Mouse (Mus musculus) lung, embryonic 14.5 days (tissue): Measurements from ENCODE around the gene Zbtb20. TPM values are rescaled to one million over a fixed set of nuclear protein-coding genes. Genes with fewer than 3 reads are reported as not detected.

Source experiments
- ATAC-seq: fragments of 200-750 bp; cut with Nextera tagmentation; 2 replicates; pipeline ENCODE4 v1.8.0; 2017; ENCODE audit warnings: mild to moderate bottlenecking, moderate TSS enrichment, moderate library complexity; ENCODE audit not compliant: insufficient read depth
- DNase-seq: peaks from one replicate; pipeline ENCODE4 v3.0.0-alpha.2; 2015
- H3K27ac ChIP-seq: fragments of 300-500 bp; sonication (generic); 2 replicates; pipeline ENCODE4 v1.5.1; 2014; ENCODE audit warnings: low read depth, mild to moderate bottlenecking, moderate library complexity
- H3K27me3 ChIP-seq: fragments of 300-500 bp; sonication (generic); 2 replicates; pipeline ENCODE4 v1.6.1; 2014; ENCODE audit warnings: low read length, control low read depth; ENCODE audit not compliant: insufficient read depth
- H3K36me3 ChIP-seq: fragments of 300-500 bp; sonication (generic); 2 replicates; pipeline ENCODE4 v1.6.1; 2014; ENCODE audit warnings: control low read depth; ENCODE audit not compliant: insufficient read depth
- H3K4me1 ChIP-seq: fragments of 300-500 bp; sonication (generic); 2 replicates; pipeline ENCODE4 v1.6.1; 2014; ENCODE audit warnings: antibody characterized with exemption, control low read depth; ENCODE audit not compliant: insufficient read depth
- H3K4me2 ChIP-seq: fragments of 300-500 bp; sonication (generic); 2 replicates; pipeline ENCODE4 v1.6.1; 2014; ENCODE audit warnings: mild to moderate bottlenecking
- H3K4me3 ChIP-seq: fragments of 300-500 bp; sonication (generic); 2 replicates; pipeline ENCODE4 v1.5.1; 2014; ENCODE audit warnings: low read depth, low read length
- H3K9ac ChIP-seq: fragments of 300-500 bp; sonication (generic); 2 replicates; pipeline ENCODE4 v1.6.1; 2014
- H3K9me3 ChIP-seq: fragments of 300-500 bp; sonication (generic); 2 replicates; pipeline ENCODE4 v1.6.1; 2016; ENCODE audit warnings: low read depth, low read length, control low read depth
- CTCF ChIP-seq: IDR thresholded peaks from 2 replicates; pipeline ENCODE4 v1.5.1; 2016; ENCODE audit warnings: antibody characterized with exemption, low read depth
- WGBS: fragments of 180-500 bp; shearing (Covaris S2); extraction: QIAGEN DNeasy Blood & Tissue Kit; methylation state at CpG from one replicate; pipeline ENCODE4 v1.1.7; 2014; 5-methylcytosine and 5-hydroxymethylcytosine counted together
- polyA plus RNA-seq: library from polyadenylated mRNA; unstranded; fragments of >200 nt; fragmentation: Nextera tagmentation; extraction: Ambion mirVana; gene quantifications from 2 replicates; pipeline ENCODE4 v1.2.1, GENCODE M21; 2014

Gene Zbtb20
- polyA plus RNA-seq, 1 experiment from 2014 or later = 17.6 TPM

DNA sequence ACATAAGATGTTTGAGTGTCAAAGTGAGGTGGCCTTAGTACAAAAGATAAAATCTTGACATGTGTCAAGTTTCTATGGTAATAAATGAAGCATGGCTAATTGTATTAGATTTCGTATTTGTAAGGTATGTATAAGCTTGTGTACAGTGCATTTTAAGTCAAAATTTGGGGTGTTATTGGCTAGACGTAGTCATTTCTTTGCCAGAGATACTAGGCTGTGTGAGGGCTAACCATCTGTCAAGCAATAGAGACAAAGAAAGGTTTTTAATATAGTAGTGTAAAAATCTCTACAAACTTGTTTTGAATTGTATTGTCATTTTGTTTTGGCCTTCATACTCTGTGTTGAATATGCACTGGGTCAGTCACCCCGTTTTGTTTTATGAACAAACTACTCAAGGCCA, 4.4 kb downstream of the Zbtb20 start:
- no peaks in the 10 kb centered on the region for H3K27me3 ChIP-seq
- H3K9ac ChIP-seq = no peak overlapping the region
- TF ChIP-seq CTCF = no peak
- no peaks in the 10 kb centered on the region for H3K9me3 ChIP-seq
- no peaks in the 10 kb centered on the region for H3K36me3 ChIP-seq
- 72% methylated on average over 3 of the region's 3 CpGs for WGBS
- no peak overlapping the region for H3K4me3 ChIP-seq
- no peak for ATAC-seq
- DNase-seq = no peak
- no peaks in the 10 kb centered on the region for H3K4me1 ChIP-seq
- H3K4me2 ChIP-seq = no peak overlapping the region
- no peak overlapping the region for H3K27ac ChIP-seq

GRCm38 (mm10) chr16:42885538-42885937, 9.9 kb downstream of the Zbtb20 start:
- no peak for DNase-seq
- Histone ChIP-seq H3K27me3 (no peaks in the 10 kb centered on the region), H3K4me1 (no peaks in the 10 kb centered on the region; the same call in 1 of the 2 replicates), H3K9ac (no peak overlapping the region), H3K9me3 (no peaks in the 10 kb centered on the region), H3K4me3 (no peak overlapping the region), H3K27ac (no peak overlapping the region), H3K4me2 (no peak overlapping the region), H3K36me3 (no peaks in the 10 kb centered on the region)
- TF ChIP-seq CTCF = no peak
- no peak for ATAC-seq
- 48% methylated on average over 2 of the region's 2 CpGs for WGBS

GRCm38 (mm10) chr16:42885964-42886363, 10.3 kb downstream of the Zbtb20 start:
- no peaks in the 10 kb centered on the region for H3K9me3 ChIP-seq
- H3K9ac ChIP-seq = no peak overlapping the region
- ATAC-seq (no peak), DNase-seq (no peak)
- no peak overlapping the region for H3K4me3 ChIP-seq
- 75% methylated on average over 7 of the region's 7 CpGs for WGBS
- H3K27ac ChIP-seq = no peak overlapping the region
- no peak overlapping the region for H3K4me2 ChIP-seq
- H3K27me3 ChIP-seq = no peaks in the 10 kb centered on the region
- no peaks in the 10 kb centered on the region for H3K36me3 ChIP-seq
- H3K4me1 ChIP-seq = no peaks in the 10 kb centered on the region; the same call in 1 of the 2 replicates
- no peak for TF ChIP-seq CTCF

GRCm38 (mm10) chr16:42897125-42897693, 21.5 kb downstream of the Zbtb20 start:
- 76% methylated on average over 3 of the region's 3 CpGs for WGBS

GRCm38 (mm10) chr16:42900328-42900727, 24.6 kb downstream of the Zbtb20 start:
- Histone ChIP-seq H3K4me3 (no peak overlapping the region), H3K36me3 (no peaks in the 10 kb centered on the region), H3K27ac (no peak overlapping the region), H3K4me1 (no peaks in the 10 kb centered on the region), H3K27me3 (no peaks in the 10 kb centered on the region), H3K9me3 (no peaks in the 10 kb centered on the region), H3K4me2 (no peak overlapping the region), H3K9ac (no peak overlapping the region)
- TF ChIP-seq CTCF = no peak
- WGBS = 89% methylated on average over 1 of the region's 1 CpGs
- ATAC-seq (no peak), DNase-seq (no peak)

More at GRCm38 (mm10) chr16:42897125-42897693, 21.5 kb downstream of the Zbtb20 start:
- no peak overlapping the region for H3K9ac ChIP-seq
- H3K4me1 ChIP-seq = no peaks in the 10 kb centered on the region
- no peak overlapping the region for H3K4me3 ChIP-seq
- TF ChIP-seq CTCF = no peak
- no peaks in the 10 kb centered on the region for H3K27me3 ChIP-seq
- no peak overlapping the region for H3K4me2 ChIP-seq
- H3K27ac ChIP-seq = no peak overlapping the region
- H3K36me3 ChIP-seq = no peaks in the 10 kb centered on the region
- H3K9me3 ChIP-seq = no peaks in the 10 kb centered on the region
- ATAC-seq = no peak
- no peak for DNase-seq

DNA sequence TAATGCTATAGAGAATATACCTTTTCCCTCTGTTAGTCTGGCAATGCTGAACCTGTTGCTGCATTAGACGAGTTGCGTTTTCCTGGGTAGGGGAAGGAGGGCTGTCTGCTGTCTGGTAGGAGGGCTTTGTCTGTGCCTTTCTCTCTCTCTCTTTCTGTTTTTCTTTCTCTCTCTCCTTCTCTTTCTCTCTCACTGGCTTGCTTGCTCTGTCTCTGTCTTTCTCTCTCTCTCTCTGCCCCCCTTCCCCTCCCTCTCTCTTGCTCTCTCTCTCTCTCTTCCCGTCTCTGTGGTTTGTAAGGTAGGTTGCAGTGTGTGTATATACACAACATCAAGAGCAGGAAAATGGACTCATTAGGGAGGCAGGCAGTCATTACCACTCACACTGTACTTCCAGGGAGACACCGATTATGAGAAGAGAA, 31.6 kb downstream of the Zbtb20 start:
- Histone ChIP-seq H3K27me3 (no peaks in the 10 kb centered on the region), H3K9me3 (no peaks in the 10 kb centered on the region), H3K4me1 (no peaks in the 10 kb centered on the region), H3K4me3 (peak overlapping the region; percentile 20), H3K9ac (peak overlapping the region; percentile 34; the same call in 1 of the 2 replicates), H3K4me2 (peak overlapping the region; percentile 47), H3K27ac (peak overlapping the region; percentile 28; the same call in 1 of the 2 replicates), H3K36me3 (no peaks in the 10 kb centered on the region)
- DNase-seq (peak; percentile 23), ATAC-seq (peak; percentile 79)
- no peak for TF ChIP-seq CTCF
- 21% methylated on average over 4 of the region's 4 CpGs for WGBS

DNA sequence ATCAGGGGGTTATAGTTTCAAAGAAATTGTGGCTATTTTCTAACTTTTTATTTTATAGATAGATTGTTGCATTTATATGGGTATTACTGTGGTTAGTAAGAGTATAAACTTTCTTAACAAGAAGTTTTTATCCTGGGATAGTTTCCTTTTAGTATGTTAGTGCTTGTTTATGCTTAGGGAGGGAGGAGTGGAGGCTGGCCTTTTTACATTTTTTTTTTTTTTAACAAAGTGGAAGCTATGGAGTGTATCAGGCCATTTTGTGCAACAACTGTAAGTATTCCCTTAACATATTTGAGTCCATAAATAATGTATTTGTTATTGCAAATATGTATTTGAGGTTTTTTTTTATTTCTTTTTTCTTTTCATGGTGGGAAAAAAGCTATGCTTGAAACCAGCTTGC, 32.7 kb downstream of the Zbtb20 start:
- H3K9ac ChIP-seq = no peak overlapping the region
- no peak for DNase-seq
- peak overlapping the region; percentile 52 for H3K4me2 ChIP-seq

More for the DNA sequence above, 32.7 kb downstream of the Zbtb20 start:
- Histone ChIP-seq H3K4me1 (no peaks in the 10 kb centered on the region), H3K27me3 (no peaks in the 10 kb centered on the region), H3K36me3 (no peaks in the 10 kb centered on the region), H3K9me3 (no peaks in the 10 kb centered on the region), H3K27ac (no peak overlapping the region), H3K4me3 (no peak overlapping the region)
- no peak for ATAC-seq
- TF ChIP-seq CTCF = no peak
